Mouse (Mus musculus): ENCODE data around the gene Fbxo17.

- no peak for TF ChIP-seq CTCF (IDR thresholded peaks at IDR 0.05; ENCODE audit: extremely low read depth, insufficient read depth, insufficient read length, insufficient replicate concordance)
- no peak for TF ChIP-seq POLR2A (IDR thresholded peaks at IDR 0.05; ENCODE audit: low read depth, low read length)
Measured at GRCm38 (mm10) chr7:28724613-28725012, 8.0 kb downstream of the Fbxo17 start.
